Mouse (Mus musculus) midbrain, embryonic 11.5 days (tissue): Measurements from ENCODE around the gene Eif4e3. TPM values are rescaled to one million over a fixed set of nuclear protein-coding genes. Genes with fewer than 3 reads are reported as not detected.

ENCODE experiments used
- ATAC-seq: fragments of 200-750 bp; cut with Nextera tagmentation; 2 replicates; pipeline ENCODE4 v1.8.0; 2017; ENCODE audit warnings: moderate TSS enrichment, moderate library complexity; ENCODE audit not compliant: low FRiP score
- DNase-seq: peaks from one replicate; pipeline ENCODE4 v3.0.0; 2015; ENCODE audit warnings: low spot score; ENCODE audit errors: missing footprints
- H3K27ac ChIP-seq: fragments of 300-500 bp; sonication (generic); 2 replicates; pipeline ENCODE4 v1.5.1; 2014; ENCODE audit warnings: low read depth, low read length
- H3K27me3 ChIP-seq: fragments of 300-500 bp; sonication (generic); 2 replicates; pipeline ENCODE4 v1.6.1; 2014; ENCODE audit warnings: mild to moderate bottlenecking, low read length, moderate library complexity, mixed read lengths; ENCODE audit not compliant: control insufficient read depth, insufficient read depth
- H3K36me3 ChIP-seq: fragments of 300-500 bp; sonication (generic); 2 replicates; pipeline ENCODE4 v1.6.1; 2014; ENCODE audit warnings: mild to moderate bottlenecking, low read length, moderate library complexity, mixed read lengths; ENCODE audit not compliant: control insufficient read depth, insufficient read depth
- H3K4me1 ChIP-seq: fragments of 300-500 bp; sonication (generic); 2 replicates; pipeline ENCODE4 v1.6.1; 2014; ENCODE audit warnings: low read length; ENCODE audit not compliant: control insufficient read depth, insufficient read depth
- H3K4me2 ChIP-seq: fragments of 300-500 bp; sonication (generic); 2 replicates; pipeline ENCODE4 v1.6.1; 2014; ENCODE audit warnings: mild to moderate bottlenecking, moderate library complexity
- H3K4me3 ChIP-seq: fragments of 300-500 bp; sonication (generic); 2 replicates; pipeline ENCODE4 v1.5.1; 2014; ENCODE audit warnings: low read depth, low read length
- H3K9ac ChIP-seq: fragments of 300-500 bp; sonication (generic); 2 replicates; pipeline ENCODE4 v1.6.1; 2014; ENCODE audit warnings: low read length
- H3K9me3 ChIP-seq: fragments of 300-500 bp; sonication (generic); 2 replicates; pipeline ENCODE4 v1.6.1; 2016; ENCODE audit warnings: low read length; ENCODE audit not compliant: control insufficient read depth
- WGBS: fragments of 180-500 bp; shearing (Covaris S2); extraction: QIAGEN DNeasy Blood & Tissue Kit; methylation state at CpG from one replicate; pipeline ENCODE4 v1.1.7; 2014; 5-methylcytosine and 5-hydroxymethylcytosine counted together
- polyA plus RNA-seq: library from polyadenylated mRNA; unstranded; fragments of >200 nt; fragmentation: Nextera tagmentation; extraction: Ambion mirVana; gene quantifications from 2 replicates; pipeline ENCODE4 v1.2.1, GENCODE M21; 2014

The Eif4e3 gene
- polyA plus RNA-seq, 1 experiment from 2014 or later: 16.2 TPM

GRCm38 (mm10) chr6:99610454-99611427 is 55.8 kb downstream of the Eif4e3 start:
- no peak overlapping the region for H3K4me3 ChIP-seq
- DNase-seq (no peak), ATAC-seq (no peak)
- no peak overlapping the region for H3K4me2 ChIP-seq
- H3K27me3 ChIP-seq: peaks cover 9% of the 10 kb centered on the region; the same call in 1 of the 2 replicates
- 55% methylated on average over 14 of the region's 14 CpGs for WGBS
- H3K4me1 ChIP-seq: peaks cover 12% of the 10 kb centered on the region
- no peak overlapping the region for H3K27ac ChIP-seq
- H3K36me3 ChIP-seq: no peaks in the 10 kb centered on the region
- H3K9ac ChIP-seq: no peak overlapping the region
- no peaks in the 10 kb centered on the region for H3K9me3 ChIP-seq

- Histone ChIP-seq H3K4me3 (no peak overlapping the region), H3K9ac (no peak overlapping the region), H3K4me1 (no peaks in the 10 kb centered on the region), H3K27me3 (no peaks in the 10 kb centered on the region), H3K9me3 (no peaks in the 10 kb centered on the region), H3K36me3 (no peaks in the 10 kb centered on the region), H3K4me2 (no peak overlapping the region), H3K27ac (no peak overlapping the region)
- DNase-seq: no peak
- WGBS: 74% methylated on average over 7 of the region's 7 CpGs
- ATAC-seq: no peak
Observed at GRCm38 (mm10) chr6:99606079-99606478, 60.5 kb downstream of the Eif4e3 start.

- no peak overlapping the region for H3K27ac ChIP-seq
- no peak overlapping the region for H3K4me3 ChIP-seq
- no peaks in the 10 kb centered on the region for H3K9me3 ChIP-seq
- no peak overlapping the region for H3K4me2 ChIP-seq
- no peak for DNase-seq
- no peak overlapping the region for H3K9ac ChIP-seq
- peaks cover 2% of the 10 kb centered on the region for H3K4me1 ChIP-seq
- H3K36me3 ChIP-seq: no peaks in the 10 kb centered on the region
- WGBS: 86% methylated on average over 2 of the region's 2 CpGs
- H3K27me3 ChIP-seq: no peaks in the 10 kb centered on the region
- no peak for ATAC-seq
Observed at GRCm38 (mm10) chr6:99604758-99605157, 61.8 kb downstream of the Eif4e3 start.

GRCm38 (mm10) chr6:99602434-99602833 is 64.1 kb downstream of the Eif4e3 start:
- Histone ChIP-seq H3K9me3 (no peaks in the 10 kb centered on the region), H3K27me3 (no peaks in the 10 kb centered on the region), H3K4me3 (no peak overlapping the region), H3K36me3 (no peaks in the 10 kb centered on the region), H3K4me2 (no peak overlapping the region), H3K27ac (no peak overlapping the region), H3K4me1 (peaks cover 11% of the 10 kb centered on the region), H3K9ac (no peak overlapping the region)
- WGBS: 94% methylated on average over 7 of the region's 7 CpGs
- ATAC-seq: no peak
- no peak for DNase-seq

GRCm38 (mm10) chr6:99600886-99601285 is 65.7 kb downstream of the Eif4e3 start:
- H3K4me3 ChIP-seq: no peak overlapping the region
- peaks cover 11% of the 10 kb centered on the region for H3K4me1 ChIP-seq
- no peak for ATAC-seq
- no peaks in the 10 kb centered on the region for H3K9me3 ChIP-seq
- DNase-seq: no peak
- 82% methylated on average over 8 of the region's 8 CpGs for WGBS
- no peaks in the 10 kb centered on the region for H3K36me3 ChIP-seq
- no peak overlapping the region for H3K4me2 ChIP-seq
- H3K9ac ChIP-seq: no peak overlapping the region
- no peaks in the 10 kb centered on the region for H3K27me3 ChIP-seq
- H3K27ac ChIP-seq: no peak overlapping the region

GRCm38 (mm10) chr6:99600168-99600793 is 66.3 kb downstream of the Eif4e3 start:
- H3K27ac ChIP-seq: no peak overlapping the region
- H3K36me3 ChIP-seq: no peaks in the 10 kb centered on the region
- peaks cover 11% of the 10 kb centered on the region for H3K4me1 ChIP-seq
- H3K4me2 ChIP-seq: no peak overlapping the region; the same call in 1 of the 2 replicates
- ATAC-seq (peak; percentile 70), DNase-seq (peak; percentile 93)
- no peaks in the 10 kb centered on the region for H3K27me3 ChIP-seq
- H3K9me3 ChIP-seq: no peaks in the 10 kb centered on the region
- WGBS: 45% methylated on average over 10 of the region's 10 CpGs
- H3K9ac ChIP-seq: no peak overlapping the region
- no peak overlapping the region for H3K4me3 ChIP-seq

DNA sequence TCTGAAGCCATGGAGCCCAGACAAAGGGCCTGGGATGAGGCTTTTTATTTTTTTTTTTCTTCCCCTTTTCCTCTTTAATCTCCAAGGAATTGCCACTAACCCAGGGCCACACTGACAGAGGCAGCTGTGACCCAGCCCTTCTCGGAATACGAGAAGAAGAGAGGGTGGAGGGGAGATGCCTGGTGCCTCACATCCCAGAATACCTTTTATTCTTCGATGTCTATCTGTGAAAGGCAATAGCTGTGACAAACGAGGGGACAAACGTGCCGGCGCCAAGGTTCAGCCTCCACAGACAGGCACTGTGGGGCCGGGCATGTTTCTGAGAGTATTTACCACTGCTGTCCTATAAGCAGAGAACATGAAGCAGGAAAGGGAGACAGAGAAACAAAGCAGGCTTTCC is 66.9 kb downstream of the Eif4e3 start:
- Histone ChIP-seq H3K4me2 (peak overlapping the region; percentile 19; the same call in 1 of the 2 replicates), H3K27me3 (no peaks in the 10 kb centered on the region), H3K27ac (peak overlapping the region; percentile 28; the same call in 1 of the 2 replicates), H3K36me3 (no peaks in the 10 kb centered on the region), H3K9me3 (no peaks in the 10 kb centered on the region), H3K4me3 (no peak overlapping the region), H3K9ac (no peak overlapping the region), H3K4me1 (peaks cover 11% of the 10 kb centered on the region)
- ATAC-seq: 0 out of 2 replicates have a peak, but pooled peaks have one; percentile 22
- DNase-seq: peak; percentile 89
- WGBS: 29% methylated on average over 8 of the region's 8 CpGs

GRCm38 (mm10) chr6:99599229-99599628 is 67.3 kb downstream of the Eif4e3 start:
- no peak overlapping the region for H3K4me3 ChIP-seq
- no peaks in the 10 kb centered on the region for H3K36me3 ChIP-seq
- H3K9ac ChIP-seq: no peak overlapping the region
- H3K9me3 ChIP-seq: no peaks in the 10 kb centered on the region
- WGBS: 39% methylated on average over 5 of the region's 5 CpGs
- peak; percentile 93 for DNase-seq
- H3K4me1 ChIP-seq: peaks cover 11% of the 10 kb centered on the region
- peak; percentile 63; the same call in 1 of the 2 replicates for ATAC-seq
- H3K27me3 ChIP-seq: no peaks in the 10 kb centered on the region
- no peak overlapping the region for H3K4me2 ChIP-seq
- no peak overlapping the region; the same call in 1 of the 2 replicates for H3K27ac ChIP-seq

GRCm38 (mm10) chr6:99577040-99577439 is 89.5 kb downstream of the Eif4e3 start:
- Histone ChIP-seq H3K9me3 (no peaks in the 10 kb centered on the region), H3K27me3 (no peaks in the 10 kb centered on the region), H3K4me2 (no peak overlapping the region), H3K4me3 (no peak overlapping the region), H3K36me3 (no peaks in the 10 kb centered on the region), H3K27ac (no peak overlapping the region), H3K4me1 (no peaks in the 10 kb centered on the region), H3K9ac (no peak overlapping the region)
- no peak for ATAC-seq
- no peak for DNase-seq
- WGBS: 80% methylated on average over 6 of the region's 6 CpGs
